Mouse (Mus musculus) midbrain, embryonic 12.5 days (tissue): ENCODE results near the gene Sumf2. TPM values are rescaled to one million over a fixed set of nuclear protein-coding genes. Genes with fewer than 3 reads are reported as not detected.

ENCODE experiments used
- ATAC-seq: fragments of 200-750 bp; cut with Nextera tagmentation; 2 replicates; pipeline ENCODE4 v1.8.0; 2017; ENCODE audit warnings: low read depth, moderate TSS enrichment, moderate library complexity; ENCODE audit not compliant: low FRiP score
- H3K27ac ChIP-seq: fragments of 300-500 bp; sonication (generic); replicated peaks from 2 replicates; pipeline ENCODE4 v1.5.1; 2016; ENCODE audit warnings: mild to moderate bottlenecking
- H3K27me3 ChIP-seq: fragments of 300-500 bp; sonication (generic); 2 replicates; pipeline ENCODE4 v1.6.1; 2016; ENCODE audit warnings: mild to moderate bottlenecking
- H3K36me3 ChIP-seq: fragments of 300-500 bp; sonication (generic); 2 replicates; pipeline ENCODE4 v1.6.1; 2016
- H3K4me1 ChIP-seq: fragments of 300-500 bp; sonication (generic); 2 replicates; pipeline ENCODE4 v1.6.1; 2016
- H3K4me2 ChIP-seq: fragments of 300-500 bp; sonication (generic); replicated peaks from 2 replicates; pipeline ENCODE4 v1.6.1; 2016; ENCODE audit warnings: mild to moderate bottlenecking, moderate library complexity
- H3K4me3 ChIP-seq: fragments of 300-500 bp; sonication (generic); 2 replicates; pipeline ENCODE4 v1.5.1; 2016; ENCODE audit warnings: mild to moderate bottlenecking
- H3K9ac ChIP-seq: fragments of 300-500 bp; sonication (generic); replicated peaks from 2 replicates; pipeline ENCODE4 v1.6.1; 2016; ENCODE audit warnings: mild to moderate bottlenecking, moderate library complexity
- H3K9me3 ChIP-seq: fragments of 300-500 bp; sonication (generic); 2 replicates; pipeline ENCODE4 v1.6.1; 2016; ENCODE audit warnings: mild to moderate bottlenecking
- WGBS: fragments of 180-500 bp; shearing (Covaris S2); methylation state at CpG from one replicate; pipeline ENCODE4 v1.1.7; 2016; 5-methylcytosine and 5-hydroxymethylcytosine counted together
- polyA plus RNA-seq: library from polyadenylated mRNA; unstranded; fragments of >200 nt; fragmentation: Nextera tagmentation; extraction: Ambion mirVana; gene quantifications from 2 replicates; pipeline ENCODE4 v1.2.1, GENCODE M21; 2016

The Sumf2 gene
- polyA plus RNA-seq, 1 experiment from 2014 or later: 50.8 TPM

DNA sequence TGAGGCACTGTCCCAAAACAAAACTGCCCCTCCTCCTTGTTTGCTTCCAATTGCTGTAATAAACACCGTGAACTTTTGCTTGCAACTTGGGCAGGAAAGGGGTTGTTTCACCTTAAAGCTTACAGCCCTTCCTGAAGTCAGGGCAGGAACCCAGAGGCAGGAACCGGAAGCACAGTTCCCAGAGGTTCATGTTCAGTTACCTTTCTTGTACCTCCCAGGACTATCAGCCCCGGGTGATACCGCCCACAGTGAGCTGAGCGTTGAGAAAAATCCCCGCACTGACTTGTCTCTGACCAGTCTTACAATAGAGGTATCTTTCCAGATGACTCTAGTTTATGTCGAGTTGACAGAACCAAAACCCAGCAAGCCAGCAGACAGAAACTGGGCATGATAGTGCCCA is 62.8 kb downstream of the Sumf2 start:
- Histone ChIP-seq H3K4me3 (no peak overlapping the region), H3K4me2 (0 out of 2 replicates have a peak overlapping the region, but pooled peaks have one; percentile 83), H3K27ac (no peak overlapping the region), H3K36me3 (no peaks in the 10 kb centered on the region), H3K27me3 (peaks cover 7% of the 10 kb centered on the region; the same call in 1 of the 2 replicates), H3K4me1 (peaks cover 8% of the 10 kb centered on the region; the same call in 1 of the 2 replicates), H3K9me3 (no peaks in the 10 kb centered on the region), H3K9ac (no peak overlapping the region)
- WGBS: 86% methylated on average over 7 of the region's 7 CpGs
- ATAC-seq: no peak

Other genes starting within 250 kb of the Sumf2 start
- gene Zfp11, start 176.9 kb upstream of the Sumf2 start, polyA plus RNA-seq: 7.0 and 7.1 TPM in 2 replicates
- gene Sept14, start 138.5 kb upstream of the Sumf2 start, polyA plus RNA-seq: not detected in 2 replicates
- 156 and 171 TPM in 2 replicates for gene Mrps17, start 131.5 kb upstream of the Sumf2 start, polyA plus RNA-seq
- gene Nipsnap2, start 121.9 kb upstream of the Sumf2 start, polyA plus RNA-seq: 81.5 and 83.3 TPM in 2 replicates
- 33.8 and 39.3 TPM in 2 replicates for gene Psph, start 59.5 kb upstream of the Sumf2 start, polyA plus RNA-seq
- 747 and 763 TPM in 2 replicates for gene Chchd2, start 40.5 kb downstream of the Sumf2 start, polyA plus RNA-seq
- gene Zbed5, start 48.7 kb downstream of the Sumf2 start, polyA plus RNA-seq: 7.9 and 9.1 TPM in 2 replicates
- gene Phkg1, start 51.6 kb downstream of the Sumf2 start, polyA plus RNA-seq: 0.18 and 0.22 TPM in 2 replicates
- gene Nupr1l, start 61.6 kb downstream of the Sumf2 start, polyA plus RNA-seq: 6.2 and 9.8 TPM in 2 replicates
- 40.7 and 41.8 TPM in 2 replicates for gene Vkorc1l1, start 95.0 kb downstream of the Sumf2 start, polyA plus RNA-seq
- gene Gusb, start 156.1 kb downstream of the Sumf2 start, polyA plus RNA-seq: 25.3 and 29.7 TPM in 2 replicates
- 26.5 and 29.1 TPM in 2 replicates for gene Asl, start 182.3 kb downstream of the Sumf2 start, polyA plus RNA-seq
- gene Crcp, start 182.3 kb downstream of the Sumf2 start, polyA plus RNA-seq: 59.4 and 66.5 TPM in 2 replicates
- 63.1 and 65.9 TPM in 2 replicates for gene Tpst1, start 226.3 kb downstream of the Sumf2 start, polyA plus RNA-seq